Mouse (Mus musculus): ENCODE data around the gene Mmp24.
"Not testable (repeated sequence)": the region's sequence is repeated elsewhere in the genome, so short reads cannot be mapped to it uniquely, and the experiment has no call there.

The Mmp24 gene

GRCm38 (mm10) chr2:155774927-155775684, at the start of gene Mmp24:
Gene Mmp24 (plus strand): TSS chr2:155775342.
- DNase-seq (ENCODE audit: low read depth in 2 of 2, low spot score in 2 of 2) = no peak

- DNase-seq (ENCODE audit: low read depth in 2 of 2, low spot score in 2 of 2) = no peak
Measured at GRCm38 (mm10) chr2:155726302-155726701, 48.8 kb upstream of the Mmp24 start.

- no peak for DNase-seq (ENCODE audit: low read depth in 2 of 2, low spot score in 2 of 2)
Measured at GRCm38 (mm10) chr2:155727764-155728395, 47.3 kb upstream of the Mmp24 start.

GRCm38 (mm10) chr2:155728742-155729141, 46.4 kb upstream of the Mmp24 start:
- no peak for DNase-seq (ENCODE audit: low read depth in 2 of 2, low spot score in 2 of 2)

- peak; percentile 88 to 93 for DNase-seq (ENCODE audit: low read depth in 2 of 2, low spot score in 2 of 2)
Measured at GRCm38 (mm10) chr2:155729158-155729645, 45.9 kb upstream of the Mmp24 start, which contains the start of gene Edem2. Gene Edem2 (minus strand): TSS chr2:155729475.

- DNase-seq (ENCODE audit: low read depth in 2 of 2, low spot score in 2 of 2) = no peak
Measured at GRCm38 (mm10) chr2:155735080-155735479, 40.1 kb upstream of the Mmp24 start.

GRCm38 (mm10) chr2:155735766-155736165, 39.4 kb upstream of the Mmp24 start, which contains the start of gene Gm17581:
Gene Gm17581 (minus strand): TSS chr2:155735866.
- DNase-seq (ENCODE audit: low read depth in 2 of 2, low spot score in 2 of 2) = not testable (repeated sequence)

- DNase-seq (ENCODE audit: low read depth in 2 of 2, low spot score in 2 of 2) = no peak
Measured at GRCm38 (mm10) chr2:155736936-155737335, 38.2 kb upstream of the Mmp24 start.

GRCm38 (mm10) chr2:155737803-155738202, 37.3 kb upstream of the Mmp24 start:
- no peak for DNase-seq (ENCODE audit: low read depth in 2 of 2, low spot score in 2 of 2)

GRCm38 (mm10) chr2:155742211-155742610, 32.9 kb upstream of the Mmp24 start:
- no peak for DNase-seq (ENCODE audit: low read depth in 2 of 2, low spot score in 2 of 2)

- DNase-seq (ENCODE audit: low read depth in 2 of 2, low spot score in 2 of 2) = no peak
Measured at GRCm38 (mm10) chr2:155742931-155743337, 32.2 kb upstream of the Mmp24 start.

GRCm38 (mm10) chr2:155743351-155743750, 31.8 kb upstream of the Mmp24 start:
- DNase-seq (ENCODE audit: low read depth in 2 of 2, low spot score in 2 of 2) = no peak

GRCm38 (mm10) chr2:155745487-155745886, 29.7 kb upstream of the Mmp24 start:
- no peak for DNase-seq (ENCODE audit: low read depth in 2 of 2, low spot score in 2 of 2)

GRCm38 (mm10) chr2:155749394-155749793, 25.7 kb upstream of the Mmp24 start:
- DNase-seq (ENCODE audit: low read depth in 2 of 2, low spot score in 2 of 2) = no peak

- no peak for DNase-seq (ENCODE audit: low read depth in 2 of 2, low spot score in 2 of 2)
Measured at GRCm38 (mm10) chr2:155751014-155751786, 23.9 kb upstream of the Mmp24 start, which contains the start of gene Procr. Gene Procr (plus strand): TSS chr2:155751117.

GRCm38 (mm10) chr2:155755746-155756145, 19.4 kb upstream of the Mmp24 start:
- DNase-seq (ENCODE audit: low read depth in 2 of 2, low spot score in 2 of 2) = peak in 1 of 2 experiments; percentile 36

- DNase-seq (ENCODE audit: low read depth in 2 of 2, low spot score in 2 of 2) = no peak
Measured at GRCm38 (mm10) chr2:155756855-155757566, 18.1 kb upstream of the Mmp24 start.

- DNase-seq (ENCODE audit: low read depth in 2 of 2, low spot score in 2 of 2) = peak; percentile 79 to 80
Measured at GRCm38 (mm10) chr2:155764679-155765418, 10.3 kb upstream of the Mmp24 start.

- DNase-seq (ENCODE audit: low read depth in 2 of 2, low spot score in 2 of 2) = no peak
Measured at GRCm38 (mm10) chr2:155773664-155774063, 1.5 kb upstream of the Mmp24 start.
